Mouse (Mus musculus) testis, adult 2 months (tissue): ENCODE results near the gene Gm6871. TPM values are rescaled to one million over a fixed set of nuclear protein-coding genes. Genes with fewer than 3 reads are reported as not detected.

ENCODE experiments used
- H3K27ac ChIP-seq: fragments of 200-500 bp; 2 replicates; pipeline ENCODE4 v1.5.1; 2012; ENCODE audit warnings: low read depth, low read length; ENCODE audit not compliant: control insufficient read depth, insufficient read depth
- H3K27me3 ChIP-seq: fragments of 200-500 bp; 2 replicates; pipeline ENCODE4 v1.6.1; 2012; ENCODE audit warnings: mild to moderate bottlenecking, low read length, moderate library complexity; ENCODE audit not compliant: control insufficient read depth, insufficient read depth
- H3K36me3 ChIP-seq: fragments of 200-500 bp; 2 replicates; pipeline ENCODE4 v1.6.1; 2012; ENCODE audit warnings: mild to moderate bottlenecking, low read length; ENCODE audit not compliant: control insufficient read depth, insufficient read depth
- H3K4me1 ChIP-seq: fragments of 200-500 bp; 2 replicates; pipeline ENCODE4 v1.6.1; 2012; ENCODE audit warnings: low read length; ENCODE audit not compliant: control insufficient read depth, insufficient read depth
- H3K4me3 ChIP-seq: fragments of 200-500 bp; 2 replicates; pipeline ENCODE4 v1.5.1; 2012; ENCODE audit warnings: low read depth, mild to moderate bottlenecking, low read length, moderate library complexity, mixed read lengths; ENCODE audit not compliant: control insufficient read depth
- CTCF ChIP-seq: fragments of 200-500 bp; IDR thresholded peaks from 2 replicates; pipeline ENCODE4 v1.5.1; 2012; ENCODE audit warnings: low read depth, mild to moderate bottlenecking, inconsistent platforms, low read length, moderate library complexity; ENCODE audit not compliant: control insufficient read depth, insufficient read depth, insufficient replicate concordance
- POLR2A ChIP-seq: fragments of 200-500 bp; IDR thresholded peaks from 2 replicates; pipeline ENCODE4 v1.6.1; 2012; ENCODE audit warnings: low read depth, mild to moderate bottlenecking, inconsistent platforms, low read length, moderate library complexity; ENCODE audit not compliant: control insufficient read depth
- polyA plus RNA-seq: library from polyadenylated mRNA; depleted of rRNA; stranded (reverse); fragments of >200 nt; gene quantifications from 2 replicates; pipeline ENCODE4 v1.2.3, GENCODE M21; 2012; rRNA removed

Gm6871 gene
- polyA plus RNA-seq, 1 experiment, result 1.1 TPM

DNA sequence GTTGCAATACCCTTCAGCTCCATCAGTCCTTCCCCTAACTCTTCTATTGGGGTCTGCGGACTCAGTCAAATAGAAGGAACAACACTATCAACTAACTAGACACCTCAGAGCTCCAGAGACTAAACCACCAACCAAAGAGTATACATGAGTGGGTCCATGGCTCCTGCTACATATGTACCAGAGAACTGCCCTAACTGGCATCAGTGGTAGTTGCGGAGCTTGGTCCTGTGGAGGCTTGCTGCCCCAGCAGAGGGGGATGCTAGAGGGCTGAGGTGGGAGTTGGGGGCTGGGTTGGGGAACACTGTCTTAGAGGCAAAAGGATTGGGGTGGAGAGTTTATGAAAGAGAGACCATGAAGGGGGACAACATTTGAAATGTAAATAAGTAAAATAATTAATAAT, 75.6 kb downstream of the Gm6871 start:
- Histone ChIP-seq H3K27me3 (no peaks in the 10 kb centered on the region), H3K27ac (no peak overlapping the region), H3K4me3 (no peak overlapping the region), H3K36me3 (no peaks in the 10 kb centered on the region), H3K4me1 (peaks cover 4% of the 10 kb centered on the region)
- no peak for TF ChIP-seq CTCF
- no peak for TF ChIP-seq POLR2A

Other genes starting within 250 kb of the Gm6871 start
- 16.5 and 19.3 TPM in 2 replicates for gene AI987944, start 180.3 kb downstream of the Gm6871 start, polyA plus RNA-seq
- 0.04 and 0.10 TPM in 2 replicates for gene Vmn2r57, start 125.0 kb downstream of the Gm6871 start, polyA plus RNA-seq
- 0.12 and 0.23 TPM in 2 replicates for gene Gm20449, start 74.2 kb downstream of the Gm6871 start, polyA plus RNA-seq
- gene AW146154, start 73.8 kb downstream of the Gm6871 start, polyA plus RNA-seq, result 1.0 and 1.2 TPM in 2 replicates
- 6.9 and 8.0 TPM in 2 replicates for gene 2610021A01Rik, start 25.6 kb upstream of the Gm6871 start, polyA plus RNA-seq
- 1.9 and 2.1 TPM in 2 replicates for gene Zfp788, start 59.5 kb upstream of the Gm6871 start, polyA plus RNA-seq